Mouse (Mus musculus): Measurements from ENCODE around the gene Ttf2. TPM values are rescaled to one million over a fixed set of nuclear protein-coding genes. Genes with fewer than 3 reads are reported as not detected.

Ttf2 gene
- polyA plus RNA-seq, 1 experiment from 2014 or later = 18.1 TPM

GRCm38 (mm10) chr3:100994252-100994651 is 24.8 kb upstream of the Ttf2 start:
- no peak overlapping the region for H3K9ac ChIP-seq (replicated peaks; ENCODE audit: low read depth, low read length)
- H3K36me3 ChIP-seq (ENCODE audit: control insufficient read depth, insufficient read depth, low read length) = no peaks in the 10 kb centered on the region
- no peak overlapping the region for H3K4me2 ChIP-seq (replicated peaks; ENCODE audit: low read depth, low read length)
- H3K27me3 ChIP-seq (ENCODE audit: control insufficient read depth, insufficient read depth, low read length) = no peaks in the 10 kb centered on the region
- 0 out of 2 replicates have a peak, but pooled peaks cover 8% of the 10 kb centered on the region for H3K4me1 ChIP-seq (ENCODE audit: control insufficient read depth, insufficient read depth, low read length)
- H3K9me3 ChIP-seq (ENCODE audit: control insufficient read depth, low read depth, low read length) = no peaks in the 10 kb centered on the region
- no peak for ATAC-seq (ENCODE audit: insufficient number of reproducible peaks, insufficient read depth, low FRiP score, low read depth)
- 78% methylated on average over 4 of the region's 4 CpGs for WGBS
- no peak overlapping the region for H3K27ac ChIP-seq (ENCODE audit: low read length)
- H3K4me3 ChIP-seq (ENCODE audit: low read depth, low read length) = no peak overlapping the region

GRCm38 (mm10) chr3:100993718-100994117 is 24.3 kb upstream of the Ttf2 start:
- Histone ChIP-seq H3K4me3 (ENCODE audit: low read depth, low read length) (no peak overlapping the region), H3K4me1 (ENCODE audit: control insufficient read depth, insufficient read depth, low read length) (0 out of 2 replicates have a peak, but pooled peaks cover 11% of the 10 kb centered on the region), H3K27me3 (ENCODE audit: control insufficient read depth, insufficient read depth, low read length) (no peaks in the 10 kb centered on the region), H3K4me2 (replicated peaks; ENCODE audit: low read depth, low read length) (no peak overlapping the region), H3K9ac (replicated peaks; ENCODE audit: low read depth, low read length) (no peak overlapping the region), H3K36me3 (ENCODE audit: control insufficient read depth, insufficient read depth, low read length) (no peaks in the 10 kb centered on the region), H3K9me3 (ENCODE audit: control insufficient read depth, low read depth, low read length) (no peaks in the 10 kb centered on the region), H3K27ac (ENCODE audit: low read length) (no peak overlapping the region)
- 30% methylated on average over 15 of the region's 15 CpGs for WGBS
- ATAC-seq (ENCODE audit: insufficient number of reproducible peaks, insufficient read depth, low FRiP score, low read depth) = no peak

- Histone ChIP-seq H3K4me3 (ENCODE audit: low read depth, low read length) (no peak overlapping the region), H3K9ac (replicated peaks; ENCODE audit: low read depth, low read length) (no peak overlapping the region), H3K36me3 (ENCODE audit: control insufficient read depth, insufficient read depth, low read length) (no peaks in the 10 kb centered on the region), H3K4me1 (ENCODE audit: control insufficient read depth, insufficient read depth, low read length) (0 out of 2 replicates have a peak, but pooled peaks cover 11% of the 10 kb centered on the region), H3K9me3 (ENCODE audit: control insufficient read depth, low read depth, low read length) (no peaks in the 10 kb centered on the region), H3K27ac (ENCODE audit: low read length) (no peak overlapping the region), H3K4me2 (replicated peaks; ENCODE audit: low read depth, low read length) (no peak overlapping the region), H3K27me3 (ENCODE audit: control insufficient read depth, insufficient read depth, low read length) (no peaks in the 10 kb centered on the region)
- ATAC-seq (ENCODE audit: insufficient number of reproducible peaks, insufficient read depth, low FRiP score, low read depth) = no peak
- 55% methylated on average over 7 of the region's 7 CpGs for WGBS
These were observed 23.7 kb upstream of the Ttf2 start for GRCm38 (mm10) chr3:100993158-100993557.

GRCm38 (mm10) chr3:100990231-100990630 is 20.8 kb upstream of the Ttf2 start:
- Histone ChIP-seq H3K27ac (ENCODE audit: low read length) (no peak overlapping the region), H3K36me3 (ENCODE audit: control insufficient read depth, insufficient read depth, low read length) (no peaks in the 10 kb centered on the region), H3K4me2 (replicated peaks; ENCODE audit: low read depth, low read length) (no peak overlapping the region), H3K27me3 (ENCODE audit: control insufficient read depth, insufficient read depth, low read length) (no peaks in the 10 kb centered on the region), H3K9ac (replicated peaks; ENCODE audit: low read depth, low read length) (no peak overlapping the region), H3K9me3 (ENCODE audit: control insufficient read depth, low read depth, low read length) (no peaks in the 10 kb centered on the region), H3K4me1 (ENCODE audit: control insufficient read depth, insufficient read depth, low read length) (0 out of 2 replicates have a peak, but pooled peaks cover 11% of the 10 kb centered on the region), H3K4me3 (ENCODE audit: low read depth, low read length) (no peak overlapping the region)
- 54% methylated on average over 1 of the region's 1 CpGs for WGBS
- no peak for ATAC-seq (ENCODE audit: insufficient number of reproducible peaks, insufficient read depth, low FRiP score, low read depth)

- Histone ChIP-seq H3K36me3 (ENCODE audit: control insufficient read depth, insufficient read depth, low read length) (no peaks in the 10 kb centered on the region), H3K9ac (replicated peaks; ENCODE audit: low read depth, low read length) (no peak overlapping the region), H3K27me3 (ENCODE audit: control insufficient read depth, insufficient read depth, low read length) (no peaks in the 10 kb centered on the region), H3K9me3 (ENCODE audit: control insufficient read depth, low read depth, low read length) (no peaks in the 10 kb centered on the region), H3K4me2 (replicated peaks; ENCODE audit: low read depth, low read length) (no peak overlapping the region), H3K4me1 (ENCODE audit: control insufficient read depth, insufficient read depth, low read length) (peaks cover 11% of the 10 kb centered on the region; the same call in 1 of the 2 replicates), H3K27ac (ENCODE audit: low read length) (no peak overlapping the region), H3K4me3 (ENCODE audit: low read depth, low read length) (no peak overlapping the region)
- 29% methylated on average over 12 of the region's 12 CpGs for WGBS
- ATAC-seq (ENCODE audit: insufficient number of reproducible peaks, insufficient read depth, low FRiP score, low read depth) = no peak
These were observed 20.0 kb upstream of the Ttf2 start for GRCm38 (mm10) chr3:100989417-100989816.

GRCm38 (mm10) chr3:100979290-100979689 is 9.8 kb upstream of the Ttf2 start:
- no peak overlapping the region for H3K9ac ChIP-seq (replicated peaks; ENCODE audit: low read depth, low read length)
- ATAC-seq (ENCODE audit: insufficient number of reproducible peaks, insufficient read depth, low FRiP score, low read depth) = no peak
- no peaks in the 10 kb centered on the region for H3K36me3 ChIP-seq (ENCODE audit: control insufficient read depth, insufficient read depth, low read length)
- H3K9me3 ChIP-seq (ENCODE audit: control insufficient read depth, low read depth, low read length) = no peaks in the 10 kb centered on the region
- H3K4me3 ChIP-seq (ENCODE audit: low read depth, low read length) = no peak overlapping the region
- no peaks in the 10 kb centered on the region for H3K4me1 ChIP-seq (ENCODE audit: control insufficient read depth, insufficient read depth, low read length)
- no peaks in the 10 kb centered on the region for H3K27me3 ChIP-seq (ENCODE audit: control insufficient read depth, insufficient read depth, low read length)
- H3K4me2 ChIP-seq (replicated peaks; ENCODE audit: low read depth, low read length) = no peak overlapping the region
- WGBS = 75% methylated on average over 8 of the region's 8 CpGs
- H3K27ac ChIP-seq (ENCODE audit: low read length) = no peak overlapping the region

GRCm38 (mm10) chr3:100973906-100974305 is 4.4 kb upstream of the Ttf2 start:
- Histone ChIP-seq H3K9me3 (ENCODE audit: control insufficient read depth, low read depth, low read length) (no peaks in the 10 kb centered on the region), H3K9ac (replicated peaks; ENCODE audit: low read depth, low read length) (no peak overlapping the region), H3K4me1 (ENCODE audit: control insufficient read depth, insufficient read depth, low read length) (peaks cover 4% of the 10 kb centered on the region; the same call in 1 of the 2 replicates), H3K27ac (ENCODE audit: low read length) (no peak overlapping the region), H3K4me2 (replicated peaks; ENCODE audit: low read depth, low read length) (no peak overlapping the region), H3K36me3 (ENCODE audit: control insufficient read depth, insufficient read depth, low read length) (no peaks in the 10 kb centered on the region), H3K4me3 (ENCODE audit: low read depth, low read length) (no peak overlapping the region), H3K27me3 (ENCODE audit: control insufficient read depth, insufficient read depth, low read length) (no peaks in the 10 kb centered on the region)
- WGBS = 0% methylated on average over 1 of the region's 1 CpGs
- no peak for ATAC-seq (ENCODE audit: insufficient number of reproducible peaks, insufficient read depth, low FRiP score, low read depth)

GRCm38 (mm10) chr3:100963849-100964542 is 5.5 kb downstream of the Ttf2 start:
- Histone ChIP-seq H3K4me3 (ENCODE audit: low read depth, low read length) (no peak overlapping the region), H3K9ac (replicated peaks; ENCODE audit: low read depth, low read length) (no peak overlapping the region), H3K27me3 (ENCODE audit: control insufficient read depth, insufficient read depth, low read length) (no peaks in the 10 kb centered on the region), H3K9me3 (ENCODE audit: control insufficient read depth, low read depth, low read length) (no peaks in the 10 kb centered on the region), H3K4me2 (replicated peaks; ENCODE audit: low read depth, low read length) (no peak overlapping the region), H3K4me1 (ENCODE audit: control insufficient read depth, insufficient read depth, low read length) (peaks cover 3% of the 10 kb centered on the region; the same call in 1 of the 2 replicates), H3K36me3 (ENCODE audit: control insufficient read depth, insufficient read depth, low read length) (peaks cover 30% of the 10 kb centered on the region), H3K27ac (ENCODE audit: low read length) (no peak overlapping the region)
- ATAC-seq (ENCODE audit: insufficient number of reproducible peaks, insufficient read depth, low FRiP score, low read depth) = no peak
- 84% methylated on average over 14 of the region's 14 CpGs for WGBS

GRCm38 (mm10) chr3:100961501-100961900 is 8.0 kb downstream of the Ttf2 start:
- 82% methylated on average over 7 of the region's 7 CpGs for WGBS
- no peaks in the 10 kb centered on the region for H3K4me1 ChIP-seq (ENCODE audit: control insufficient read depth, insufficient read depth, low read length)
- no peak overlapping the region for H3K27ac ChIP-seq (ENCODE audit: low read length)
- no peak for ATAC-seq (ENCODE audit: insufficient number of reproducible peaks, insufficient read depth, low FRiP score, low read depth)
- no peak overlapping the region for H3K4me3 ChIP-seq (ENCODE audit: low read depth, low read length)
- H3K27me3 ChIP-seq (ENCODE audit: control insufficient read depth, insufficient read depth, low read length) = no peaks in the 10 kb centered on the region
- no peaks in the 10 kb centered on the region for H3K9me3 ChIP-seq (ENCODE audit: control insufficient read depth, low read depth, low read length)
- H3K4me2 ChIP-seq (replicated peaks; ENCODE audit: low read depth, low read length) = no peak overlapping the region
- H3K36me3 ChIP-seq (ENCODE audit: control insufficient read depth, insufficient read depth, low read length) = peaks cover 34% of the 10 kb centered on the region
- H3K9ac ChIP-seq (replicated peaks; ENCODE audit: low read depth, low read length) = no peak overlapping the region

All from stomach, embryonic 14.5 days (tissue).